Mouse (Mus musculus) granulocyte monocyte progenitor cell, adult 5-6 weeks (primary cell): ENCODE data around the gene Zfp365. TPM values are rescaled to one million over a fixed set of nuclear protein-coding genes. Genes with fewer than 3 reads are reported as not detected.

Source experiments
- ATAC-seq: replicated peaks from 2 replicates; pipeline ENCODE4 v1.8.0; 2016; ENCODE audit warnings: mild to moderate bottlenecking, moderate TSS enrichment, inconsistent platforms; ENCODE audit not compliant: poor library complexity, severe bottlenecking
- total RNA-seq, 2 experiments: library from RNA; stranded (forward) in 1 of 2; stranded (reverse) in 1 of 2; fragments of 200-712, 200-1000 nt in 1 of 2; fragments of >200 nt in 1 of 2; fragmentation: Nextera tagmentation in 1 of 2; gene quantifications; 2 replicates each; pipeline ENCODE4 v1.2.3; 2014 to 2017

Zfp365 gene
- total RNA-seq, 2 experiments from 2014 or later, result not detected

- no peak for ATAC-seq
Measured at GRCm38 (mm10) chr10:67906926-67907325, 5.5 kb downstream of the Zfp365 start.

- no peak for ATAC-seq
Measured at GRCm38 (mm10) chr10:67906063-67906462, 6.4 kb downstream of the Zfp365 start.

GRCm38 (mm10) chr10:67903387-67903786 is 9.1 kb downstream of the Zfp365 start:
- ATAC-seq, result no peak

GRCm38 (mm10) chr10:67901179-67901578 is 11.3 kb downstream of the Zfp365 start:
- no peak for ATAC-seq

- ATAC-seq, result no peak
Measured at GRCm38 (mm10) chr10:67898949-67899675, 13.3 kb downstream of the Zfp365 start.

GRCm38 (mm10) chr10:67898355-67898935 is 14.0 kb downstream of the Zfp365 start:
- no peak for ATAC-seq

- no peak for ATAC-seq
Measured at GRCm38 (mm10) chr10:67897281-67897680, 15.2 kb downstream of the Zfp365 start.

- ATAC-seq, result no peak
Measured at GRCm38 (mm10) chr10:67894683-67895082, 17.8 kb downstream of the Zfp365 start.

GRCm38 (mm10) chr10:67894059-67894458 is 18.4 kb downstream of the Zfp365 start:
- ATAC-seq, result no peak

- ATAC-seq, result no peak
Measured at GRCm38 (mm10) chr10:67893226-67893625, 19.2 kb downstream of the Zfp365 start.

- no peak for ATAC-seq
Measured at GRCm38 (mm10) chr10:67891126-67891525, 21.3 kb downstream of the Zfp365 start.

GRCm38 (mm10) chr10:67887971-67888370 is 24.5 kb downstream of the Zfp365 start:
- no peak for ATAC-seq

- ATAC-seq, result no peak
Measured at GRCm38 (mm10) chr10:67880692-67881091, 31.8 kb downstream of the Zfp365 start.

- ATAC-seq, result peak; percentile 98
Measured at GRCm38 (mm10) chr10:67871811-67872210, 40.7 kb downstream of the Zfp365 start.

- no peak for ATAC-seq
Measured at GRCm38 (mm10) chr10:67868234-67868633, 44.2 kb downstream of the Zfp365 start.

- no peak for ATAC-seq
Measured at GRCm38 (mm10) chr10:67865841-67866240, 46.6 kb downstream of the Zfp365 start.

GRCm38 (mm10) chr10:67865063-67865462 is 47.4 kb downstream of the Zfp365 start:
- no peak for ATAC-seq

- ATAC-seq, result peak; percentile 39; the same call in 1 of the 2 replicates
Measured at GRCm38 (mm10) chr10:67862331-67862730, 50.1 kb downstream of the Zfp365 start.

GRCm38 (mm10) chr10:67858878-67859277 is 53.6 kb downstream of the Zfp365 start:
- peak; percentile 62 for ATAC-seq

GRCm38 (mm10) chr10:67857561-67857906 is 54.9 kb downstream of the Zfp365 start:
- ATAC-seq, result no peak

GRCm38 (mm10) chr10:67856791-67857560 is 55.5 kb downstream of the Zfp365 start:
- ATAC-seq, result no peak
